Mouse (Mus musculus): ENCODE data around the gene Fndc11.

- no peak for TF ChIP-seq USF2 (IDR thresholded peaks at IDR 0.05; ENCODE audit: borderline replicate concordance in 1 of 2, insufficient read depth in 1 of 2, low read depth in 1 of 2, low read length in 2 of 2)
- no peak for TF ChIP-seq CTCF (IDR thresholded peaks at IDR 0.05 in 2 of 3, conservative IDR thresholded peaks at IDR 0.05 in 1 of 3; ENCODE audit: control insufficient read depth in 1 of 3, insufficient read depth in 1 of 3, low read depth in 2 of 3, low read length in 3 of 3, poor library complexity in 1 of 3, severe bottlenecking in 1 of 3)
- no peak for TF ChIP-seq POLR2AphosphoS2 (IDR thresholded peaks at IDR 0.05; ENCODE audit: low read length)
- no peak for TF ChIP-seq UBTF (IDR thresholded peaks at IDR 0.05; ENCODE audit: borderline replicate concordance, insufficient read depth, low read depth, low read length)
- no peak for TF ChIP-seq POLR2A (IDR thresholded peaks at IDR 0.05; ENCODE audit: control insufficient read depth in 1 of 2, insufficient read depth in 1 of 2, low read depth in 1 of 2, low read length in 2 of 2, poor library complexity in 1 of 2)
- no peak for TF ChIP-seq MEF2A (IDR thresholded peaks at IDR 0.05; ENCODE audit: extremely low read depth, insufficient replicate concordance, low read depth, low read length, poor library complexity, severe bottlenecking)
- no peak for TF ChIP-seq TCF12 (IDR thresholded peaks at IDR 0.05; ENCODE audit: low read depth, low read length)
- TF ChIP-seq TBP (IDR thresholded peaks at IDR 0.05; ENCODE audit: low read depth, low read length) = no peak
- TF ChIP-seq CHD2 (IDR thresholded peaks at IDR 0.05; ENCODE audit: low read length) = no peak
- TF ChIP-seq POLR2AphosphoS5 (IDR thresholded peaks at IDR 0.05; ENCODE audit: borderline replicate concordance, low read depth, low read length) = no peak
- TF ChIP-seq MAX (IDR thresholded peaks at IDR 0.05; ENCODE audit: low read length) = no peak
- no peak for TF ChIP-seq MAFK (IDR thresholded peaks at IDR 0.05; ENCODE audit: borderline replicate concordance, low read depth, low read length)
- TF ChIP-seq ZNF384 (IDR thresholded peaks at IDR 0.05; ENCODE audit: low read depth, low read length) = no peak
These were observed 13.6 kb downstream of the Fndc11 start for GRCm38 (mm10) chr2:181233443-181233842.

Data from MEL (cell line).